Mouse (Mus musculus) kidney, adult 2 months (tissue): ENCODE measurements around the gene Ets1.

Experiments used
- CTCF ChIP-seq: fragments of 200-500 bp; conservative IDR thresholded peaks from 2 replicates; pipeline ENCODE4 v1.5.1; 2011; ENCODE audit warnings: low read depth, mild to moderate bottlenecking, control low read depth, low read length, moderate library complexity, mixed read lengths; ENCODE audit not compliant: insufficient read depth, insufficient read length
- POLR2A ChIP-seq: fragments of 200-500 bp; IDR thresholded peaks from one replicate; pipeline ENCODE4 v1.6.1; 2011; ENCODE audit warnings: low read depth, low read length, control low read depth

DNA sequence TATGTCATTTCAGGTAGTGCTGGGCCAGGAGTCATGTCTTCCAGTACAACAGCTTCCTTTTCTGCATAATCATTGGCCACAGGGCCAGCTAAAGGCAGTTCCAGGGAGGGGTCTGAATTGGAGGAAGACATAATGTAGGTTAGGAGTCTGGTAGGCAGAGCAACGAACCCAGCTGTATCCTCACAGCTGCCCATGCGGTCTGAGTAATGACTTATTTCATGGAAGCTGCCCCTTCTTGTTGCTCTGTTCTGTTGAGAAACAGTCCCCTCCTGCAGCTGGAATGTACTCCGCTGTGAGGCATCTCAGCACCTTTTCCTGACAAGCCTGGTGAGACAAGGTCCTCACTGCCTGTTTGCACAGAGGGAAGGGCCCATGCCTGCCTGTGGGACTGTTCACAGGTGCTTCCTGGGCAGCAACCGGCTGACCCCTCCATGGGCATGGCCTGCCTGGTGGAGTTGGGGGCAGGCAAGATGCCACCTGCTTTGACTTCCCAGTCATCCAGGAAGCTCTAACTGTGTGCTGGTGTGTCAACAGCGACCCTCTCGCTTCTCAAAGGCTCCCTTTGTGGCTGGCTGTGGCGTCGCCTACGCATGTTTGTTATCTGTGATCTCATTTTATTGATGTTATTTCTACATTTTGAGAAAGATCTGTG is 69.9 kb downstream of the Ets1 start:
- TF ChIP-seq POLR2A = no peak
- no peak for TF ChIP-seq CTCF
